Mouse (Mus musculus): Measurements from ENCODE around the gene Ntmt1. TPM values are rescaled to one million over a fixed set of nuclear protein-coding genes. Genes with fewer than 3 reads are reported as not detected.

Gene Ntmt1
- polyA plus RNA-seq (2012; rRNA removed): 18.6 and 19.4 TPM in 2 replicates

DNA sequence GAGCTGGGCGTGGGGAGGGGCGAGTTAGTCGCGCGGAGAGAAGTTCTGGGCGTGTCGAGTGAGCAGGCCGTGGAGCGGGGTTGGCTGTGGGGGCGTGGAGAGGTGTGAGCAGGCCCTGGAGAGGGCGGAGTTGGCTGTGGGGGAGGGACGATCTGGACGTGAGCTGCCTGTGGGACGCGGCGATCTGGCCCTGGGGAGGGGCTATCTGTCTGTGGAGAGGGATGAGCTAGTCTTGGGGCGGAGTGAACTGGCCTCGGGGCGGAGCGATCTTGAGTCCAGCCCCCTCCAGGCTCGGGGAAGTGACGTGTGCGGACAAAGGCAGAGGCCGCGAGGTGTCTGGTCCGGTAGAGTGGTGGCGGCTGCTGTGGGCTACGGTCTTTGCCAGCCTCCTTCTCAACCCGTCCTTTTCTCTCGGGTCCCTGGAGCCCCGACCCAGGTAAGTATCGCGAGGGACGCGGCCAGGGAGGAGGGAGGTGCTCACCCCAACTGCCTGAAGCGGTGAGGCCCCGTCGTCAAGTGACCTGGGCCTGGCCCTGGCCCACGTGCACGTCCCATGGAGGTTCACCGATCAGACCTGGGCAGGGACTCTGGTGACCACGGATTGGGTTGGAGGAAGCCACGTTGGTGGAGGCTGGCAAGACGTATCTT, at the start of gene Ntmt1:
Gene Ntmt1 (plus strand): TSS at position 179 of the 648 bp plus-strand sequence.

DNA sequence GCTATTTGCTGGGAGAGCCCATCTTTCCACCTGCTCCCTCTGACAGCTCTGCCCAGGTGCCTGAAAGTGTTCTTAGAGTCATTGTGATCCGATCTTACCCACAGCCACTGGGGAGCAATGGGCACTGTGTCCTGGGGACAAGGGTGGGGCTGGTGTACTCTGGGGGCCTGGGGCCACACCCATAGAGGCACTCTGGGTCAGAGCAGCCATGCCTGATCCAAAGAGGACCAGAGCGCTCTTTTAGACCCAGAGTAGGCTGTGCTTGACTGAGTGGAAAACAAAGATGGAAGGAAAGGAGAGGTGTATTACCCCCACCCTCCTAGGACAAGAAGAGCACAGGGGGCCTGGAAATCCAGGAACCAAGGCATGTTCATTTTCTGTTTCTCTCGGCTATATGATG, 4.0 kb upstream of the Ntmt1 start, which contains the start of gene 1700001O22Rik:
Gene 1700001O22Rik (minus strand): TSS at position 58 of the 400 bp plus-strand sequence.

DNA sequence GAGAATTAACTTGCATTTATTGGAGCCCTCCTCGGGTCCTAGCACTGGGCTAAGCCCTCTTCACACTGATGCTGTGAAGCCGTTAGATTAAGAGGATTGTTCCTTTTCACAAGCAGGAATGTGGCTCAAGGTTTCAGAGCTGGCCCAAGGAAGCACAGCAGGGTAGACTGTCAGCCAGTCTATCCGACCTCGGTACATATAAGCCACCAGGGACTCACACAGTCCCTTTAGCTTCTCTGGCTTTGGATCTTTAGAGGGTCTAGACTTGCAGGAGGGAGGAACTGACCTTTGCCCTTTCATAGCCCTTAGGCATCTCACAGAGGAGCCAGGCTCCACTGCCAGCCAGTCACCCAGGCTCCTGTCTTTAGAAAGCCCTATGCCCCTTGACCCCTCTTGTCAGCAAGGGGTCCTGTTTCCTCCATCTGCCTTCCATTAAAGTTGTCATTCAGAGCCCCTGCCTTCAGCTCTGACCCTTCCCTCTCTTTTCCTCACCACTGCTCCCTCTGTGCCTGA, 22.7 kb downstream of the Ntmt1 start, which contains the start of gene Asb6:
Gene Asb6 (minus strand): TSS at position 51 of the 513 bp plus-strand sequence.

DNA sequence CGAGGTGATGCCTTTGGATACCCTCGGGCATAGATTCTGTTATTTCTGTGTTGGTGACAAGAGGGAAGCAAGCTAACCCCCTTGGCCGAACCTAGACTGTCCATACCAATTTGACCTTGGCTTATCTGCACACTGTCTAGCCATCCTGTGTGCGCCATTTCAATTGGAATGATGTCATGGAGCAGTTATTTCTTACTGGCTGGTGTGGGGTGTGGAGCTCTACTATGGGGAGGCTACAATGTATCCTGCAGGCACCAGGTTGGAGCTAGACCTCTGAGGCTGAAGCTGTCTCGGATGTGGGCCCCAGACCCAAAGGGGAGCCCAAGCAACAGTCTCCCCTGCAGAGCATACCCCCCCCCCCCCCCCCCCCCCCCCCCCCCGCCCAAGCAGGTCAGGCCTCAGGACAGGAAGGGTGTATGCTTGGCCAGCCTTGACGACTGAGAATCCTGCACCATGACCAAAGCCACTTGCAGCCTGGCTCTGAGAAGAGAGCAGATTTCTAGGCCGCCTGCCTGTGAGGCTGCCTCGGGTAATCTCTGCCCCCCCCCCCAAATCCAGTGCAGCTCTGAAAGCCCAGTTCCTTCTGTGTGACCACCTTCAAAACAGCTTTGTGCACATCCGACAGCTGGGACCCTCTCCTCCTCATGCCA, 26.9 kb downstream of the Ntmt1 start, which contains the start of gene Prrx2:
Gene Prrx2 (plus strand): TSS at position 600 of the 650 bp plus-strand sequence.

Other genes with a start within 250 kb of the Ntmt1 start
- gene Cstad, start 212.8 kb upstream of the Ntmt1 start, polyA plus RNA-seq (2012; rRNA removed): not detected in 2 replicates
- gene 1700001O22Rik, start 4.2 kb upstream of the Ntmt1 start, polyA plus RNA-seq (2012; rRNA removed): 5.3 and 5.8 TPM in 2 replicates
- 21.0 and 22.5 TPM in 2 replicates for gene Asb6, start 22.5 kb downstream of the Ntmt1 start, polyA plus RNA-seq (2012; rRNA removed)
- 3.7 and 3.9 TPM in 2 replicates for gene Prrx2, start 27.1 kb downstream of the Ntmt1 start, polyA plus RNA-seq (2012; rRNA removed)
- gene Ptges, start 122.0 kb downstream of the Ntmt1 start, polyA plus RNA-seq (2012; rRNA removed): 7.8 and 8.8 TPM in 2 replicates
- gene Tor1b, start 145.1 kb downstream of the Ntmt1 start, polyA plus RNA-seq (2012; rRNA removed): 10.9 and 12.6 TPM in 2 replicates
- gene Tor1a, start 160.1 kb downstream of the Ntmt1 start, polyA plus RNA-seq (2012; rRNA removed): 20.2 and 32.1 TPM in 2 replicates
- gene BC005624, start 174.4 kb downstream of the Ntmt1 start, polyA plus RNA-seq (2012; rRNA removed): 2.8 and 3.9 TPM in 2 replicates
- gene Usp20, start 174.5 kb downstream of the Ntmt1 start, polyA plus RNA-seq (2012; rRNA removed): 7.2 and 13.0 TPM in 2 replicates

Data from stomach, adult 2 months (tissue).